Comparison of ENCODE assay signal across 9 mouse cellular contexts in genomic region chr10:61745133-61745532, GRCm38 (mm10). TPM values are rescaled to one million over a fixed set of nuclear protein-coding genes. Genes with fewer than 3 reads are reported as not detected.
DNase-seq lines count a peak whose midpoint lies in the region; ATAC-seq lines count a peak whose summit lies in the region.
"Had no signal": no experiment of that assay in that cellular context is flagged by ENCODE, and none has a peak within 500 bp of the region (broad histone marks: within the 10 kb centered on the region; RNA-seq: fewer than 3 reads in every experiment).

No protein-coding gene starts in this region.

- peaks cover 98% of the 10 kb centered on the region for H3K36me3 ChIP-seq in forebrain, embryonic 14.5 days (ENCODE audit: control insufficient read depth, insufficient read depth, low read length)
- H3K36me3 ChIP-seq in forebrain, embryonic 12.5 days (replicated peaks), result peaks cover 96% of the 10 kb centered on the region
- peaks cover 99% of the 10 kb centered on the region for H3K36me3 ChIP-seq in midbrain, embryonic 10.5 days
- H3K36me3 ChIP-seq in midbrain, embryonic 13.5 days, result peaks cover 98% of the 10 kb centered on the region

- no peak overlapping the region for H3K9ac ChIP-seq in forebrain, embryonic 14.5 days (ENCODE audit: low read length)
- no peak overlapping the region for H3K9ac ChIP-seq in forebrain, embryonic 12.5 days
- H3K9ac ChIP-seq in midbrain, embryonic 13.5 days (replicated peaks), result no peak overlapping the region
- H3K9ac ChIP-seq: limb, embryonic 15.5 days had no signal

- H3K4me3 ChIP-seq in forebrain, embryonic 14.5 days (ENCODE audit: low read depth, low read length), result no peak overlapping the region
- no peak overlapping the region for H3K4me3 ChIP-seq in forebrain, embryonic 12.5 days (replicated peaks)
- no peak overlapping the region for H3K4me3 ChIP-seq in midbrain, embryonic 10.5 days
- H3K4me3 ChIP-seq in midbrain, embryonic 13.5 days (replicated peaks), result no peak overlapping the region
- H3K4me3 ChIP-seq: limb, embryonic 15.5 days had no signal

- no peaks in the 10 kb centered on the region for H3K9me3 ChIP-seq in forebrain, embryonic 14.5 days (replicated peaks; ENCODE audit: control insufficient read depth, low read length)
- H3K9me3 ChIP-seq in forebrain, embryonic 12.5 days, result no peaks in the 10 kb centered on the region
- H3K9me3 ChIP-seq in midbrain, embryonic 10.5 days (replicated peaks), result peaks cover 8% of the 10 kb centered on the region; the same call in 1 of the 2 replicates
- 0 out of 2 replicates have a peak, but pooled peaks cover 3% of the 10 kb centered on the region for H3K9me3 ChIP-seq in midbrain, embryonic 13.5 days
- H3K9me3 ChIP-seq: limb, embryonic 15.5 days had no signal

- peak; percentile 17 for DNase-seq in forebrain, embryonic 14.5 days (ENCODE audit: low spot score)
- DNase-seq in midbrain, embryonic 10.5 days (ENCODE audit: low spot score), result peak; percentile 30
- DNase-seq in embryo, embryonic 10.5 days (ENCODE audit: low spot score), result peak; percentile 65
- peak; percentile 44 for DNase-seq in mesoderm, embryonic 11.5 days (ENCODE audit: low read depth, low spot score)
- no peak for DNase-seq in right cerebral cortex, adult 18-20 months
- DNase-seq in spleen, postnatal 36 days (ENCODE audit: low spot score in 2 of 2), result no peak

- ATAC-seq in forebrain, embryonic 14.5 days, result no peak
- ATAC-seq in forebrain, embryonic 12.5 days (ENCODE audit: low FRiP score), result no peak
- ATAC-seq in midbrain, embryonic 13.5 days, result no peak

- no peak overlapping the region for H3K27ac ChIP-seq in forebrain, embryonic 14.5 days (ENCODE audit: low read depth, low read length)
- no peak overlapping the region for H3K27ac ChIP-seq in forebrain, embryonic 12.5 days
- no peak overlapping the region for H3K27ac ChIP-seq in midbrain, embryonic 10.5 days (replicated peaks)
- H3K27ac ChIP-seq in midbrain, embryonic 13.5 days, result no peak overlapping the region
- H3K27ac ChIP-seq: limb, embryonic 15.5 days had no signal

- H3K27me3 ChIP-seq in forebrain, embryonic 14.5 days (replicated peaks; ENCODE audit: control insufficient read depth, insufficient read depth, low read length), result no peaks in the 10 kb centered on the region
- H3K27me3 ChIP-seq in forebrain, embryonic 12.5 days, result no peaks in the 10 kb centered on the region
- no peaks in the 10 kb centered on the region for H3K27me3 ChIP-seq in midbrain, embryonic 10.5 days (ENCODE audit: low read depth, poor library complexity, severe bottlenecking)
- H3K27me3 ChIP-seq in midbrain, embryonic 13.5 days, result no peaks in the 10 kb centered on the region
- H3K27me3 ChIP-seq: limb, embryonic 15.5 days had no signal

- H3K4me1 ChIP-seq in forebrain, embryonic 14.5 days (ENCODE audit: control insufficient read depth, insufficient read depth, low read length), result no peaks in the 10 kb centered on the region
- H3K4me1 ChIP-seq in forebrain, embryonic 12.5 days, result no peaks in the 10 kb centered on the region
- H3K4me1 ChIP-seq in midbrain, embryonic 10.5 days, result no peaks in the 10 kb centered on the region
- H3K4me1 ChIP-seq in midbrain, embryonic 13.5 days (replicated peaks), result no peaks in the 10 kb centered on the region
- H3K4me1 ChIP-seq: limb, embryonic 15.5 days had no signal

- H3K4me2 ChIP-seq in forebrain, embryonic 14.5 days (ENCODE audit: low read length), result no peak overlapping the region
- no peak overlapping the region for H3K4me2 ChIP-seq in forebrain, embryonic 12.5 days
- no peak overlapping the region for H3K4me2 ChIP-seq in midbrain, embryonic 13.5 days (replicated peaks)
- H3K4me2 ChIP-seq: limb, embryonic 15.5 days had no signal

- WGBS in forebrain, embryonic 14.5 days, result 86% methylated on average over 4 of the region's 4 CpGs
- 94% methylated on average over 4 of the region's 4 CpGs for WGBS in forebrain, embryonic 12.5 days
- WGBS in midbrain, embryonic 10.5 days, result 93% methylated on average over 4 of the region's 4 CpGs
- WGBS in midbrain, embryonic 13.5 days, result 89% methylated on average over 4 of the region's 4 CpGs

RNA-seq across cellular contexts. Expression of gene Aifm2, which starts 30.1 kb away (rescaled TPM):
- 4.4 and 5.2 TPM in 2 replicates for polyA plus RNA-seq in forebrain, embryonic 14.5 days (2014; fragmentation: Nextera tagmentation; extraction: Ambion mirVana)
- polyA plus RNA-seq in forebrain, embryonic 12.5 days (2016; fragmentation: Nextera tagmentation; extraction: Ambion mirVana), result 5.8 and 6.1 TPM in 2 replicates
- 5.2 and 7.0 TPM in 2 replicates for polyA plus RNA-seq in midbrain, embryonic 10.5 days (2016; fragmentation: Nextera tagmentation; extraction: Ambion mirVana)
- polyA plus RNA-seq in midbrain, embryonic 13.5 days (2015; fragmentation: Nextera tagmentation; extraction: Ambion mirVana), result 4.9 and 6.5 TPM in 2 replicates

RNA-seq across cellular contexts. Expression of gene H2afy2, which starts 38.8 kb away (rescaled TPM):
- 188 and 220 TPM in 2 replicates for polyA plus RNA-seq in forebrain, embryonic 14.5 days (2014; fragmentation: Nextera tagmentation; extraction: Ambion mirVana)
- polyA plus RNA-seq in forebrain, embryonic 12.5 days (2016; fragmentation: Nextera tagmentation; extraction: Ambion mirVana), result 362 and 384 TPM in 2 replicates
- polyA plus RNA-seq in midbrain, embryonic 10.5 days (2016; fragmentation: Nextera tagmentation; extraction: Ambion mirVana), result 309 and 330 TPM in 2 replicates
- 350 and 366 TPM in 2 replicates for polyA plus RNA-seq in midbrain, embryonic 13.5 days (2015; fragmentation: Nextera tagmentation; extraction: Ambion mirVana)

RNA-seq across cellular contexts. Expression of gene Tysnd1, which starts 49.8 kb away (rescaled TPM):
- polyA plus RNA-seq in forebrain, embryonic 14.5 days (2014; fragmentation: Nextera tagmentation; extraction: Ambion mirVana), result 23.7 and 24.6 TPM in 2 replicates
- polyA plus RNA-seq in forebrain, embryonic 12.5 days (2016; fragmentation: Nextera tagmentation; extraction: Ambion mirVana), result 28.4 and 28.9 TPM in 2 replicates
- 27.4 and 28.7 TPM in 2 replicates for polyA plus RNA-seq in midbrain, embryonic 10.5 days (2016; fragmentation: Nextera tagmentation; extraction: Ambion mirVana)
- 16.3 and 24.9 TPM in 2 replicates for polyA plus RNA-seq in midbrain, embryonic 13.5 days (2015; fragmentation: Nextera tagmentation; extraction: Ambion mirVana)

Comparison
In these comparisons a context has a peak if more than half of its experiments do, and no peak if none do; other contexts are left out.
1. DNase-seq: peak in forebrain, embryonic 14.5 days (single experiment), midbrain, embryonic 10.5 days (single experiment), embryo, embryonic 10.5 days (single experiment) and mesoderm, embryonic 11.5 days (single experiment); none in right cerebral cortex, adult 18-20 months (single experiment) and spleen, postnatal 36 days (0 of 2).